Mouse (Mus musculus): ENCODE results near the gene Traf7. TPM values are rescaled to one million over a fixed set of nuclear protein-coding genes. Genes with fewer than 3 reads are reported as not detected.

Gene Traf7
- polyA plus RNA-seq, 1 experiment from 2014 or later: 65.8 TPM

DNA sequence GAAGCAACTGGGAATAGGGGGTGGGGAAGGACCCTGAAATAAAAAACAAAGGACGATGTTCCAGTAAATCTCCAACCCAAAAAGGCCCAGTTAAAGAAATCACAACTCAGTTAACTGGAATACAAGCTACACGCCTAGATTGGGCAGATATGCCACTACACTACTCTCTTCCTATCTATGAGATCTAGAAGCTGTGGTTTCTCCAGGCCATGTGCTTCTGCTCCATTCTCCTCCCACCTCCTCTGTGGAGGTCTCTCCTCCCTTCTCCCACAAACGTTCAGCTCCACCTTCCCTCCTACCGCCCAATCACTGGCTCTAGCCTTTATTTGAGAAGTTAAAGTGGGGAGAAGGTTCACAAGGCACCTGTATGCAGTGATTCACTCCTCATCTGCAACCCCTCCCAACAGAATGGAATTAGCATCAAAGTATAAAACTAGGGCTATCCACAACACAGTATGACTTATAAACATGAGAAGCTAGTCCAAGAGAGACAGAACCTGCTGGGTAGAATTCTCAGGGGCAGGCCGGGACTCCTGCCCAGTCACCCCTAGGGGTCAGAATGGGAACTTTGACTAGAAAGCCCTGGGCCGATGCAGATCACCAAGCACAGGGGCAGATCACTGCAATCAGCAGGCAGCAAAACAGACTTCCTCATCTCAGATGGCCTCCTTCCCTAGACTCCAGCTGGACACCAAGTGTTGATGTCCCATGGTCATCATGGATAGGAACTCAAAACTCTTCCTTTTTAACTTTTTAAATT, 64.2 kb downstream of the Traf7 start:
- Histone ChIP-seq H3K36me3 (ENCODE audit: control insufficient read depth, insufficient read depth, low read length) (no peaks in the 10 kb centered on the region), H3K9me3 (ENCODE audit: control insufficient read depth, low read length) (no peaks in the 10 kb centered on the region), H3K4me3 (ENCODE audit: low read depth, low read length) (no peak overlapping the region), H3K4me1 (replicated peaks; ENCODE audit: control insufficient read depth, insufficient read depth, low read length) (no peaks in the 10 kb centered on the region), H3K27me3 (ENCODE audit: control insufficient read depth, insufficient read depth, low read length) (no peaks in the 10 kb centered on the region), H3K4me2 (replicated peaks; ENCODE audit: low read depth, low read length) (no peak overlapping the region), H3K27ac (ENCODE audit: low read depth, low read length) (no peak overlapping the region), H3K9ac (ENCODE audit: low read depth, low read length) (no peak overlapping the region)
- DNase-seq (ENCODE audit: low spot score) (no peak), ATAC-seq (ENCODE audit: low FRiP score) (no peak)
- 58% methylated on average over 6 of the region's 6 CpGs for WGBS

GRCm38 (mm10) chr17:24462932-24463331, 64.8 kb downstream of the Traf7 start:
- DNase-seq (ENCODE audit: low spot score) (no peak), ATAC-seq (ENCODE audit: low FRiP score) (no peak)
- 100% methylated on average over 1 of the region's 1 CpGs for WGBS
- no peak overlapping the region for H3K4me3 ChIP-seq (ENCODE audit: low read depth, low read length)
- H3K4me1 ChIP-seq (replicated peaks; ENCODE audit: control insufficient read depth, insufficient read depth, low read length): no peaks in the 10 kb centered on the region
- no peak overlapping the region for H3K4me2 ChIP-seq (replicated peaks; ENCODE audit: low read depth, low read length)
- no peaks in the 10 kb centered on the region for H3K36me3 ChIP-seq (ENCODE audit: control insufficient read depth, insufficient read depth, low read length)
- no peak overlapping the region for H3K27ac ChIP-seq (ENCODE audit: low read depth, low read length)
- H3K27me3 ChIP-seq (ENCODE audit: control insufficient read depth, insufficient read depth, low read length): no peaks in the 10 kb centered on the region
- H3K9me3 ChIP-seq (ENCODE audit: control insufficient read depth, low read length): no peaks in the 10 kb centered on the region
- no peak overlapping the region for H3K9ac ChIP-seq (ENCODE audit: low read depth, low read length)

DNA sequence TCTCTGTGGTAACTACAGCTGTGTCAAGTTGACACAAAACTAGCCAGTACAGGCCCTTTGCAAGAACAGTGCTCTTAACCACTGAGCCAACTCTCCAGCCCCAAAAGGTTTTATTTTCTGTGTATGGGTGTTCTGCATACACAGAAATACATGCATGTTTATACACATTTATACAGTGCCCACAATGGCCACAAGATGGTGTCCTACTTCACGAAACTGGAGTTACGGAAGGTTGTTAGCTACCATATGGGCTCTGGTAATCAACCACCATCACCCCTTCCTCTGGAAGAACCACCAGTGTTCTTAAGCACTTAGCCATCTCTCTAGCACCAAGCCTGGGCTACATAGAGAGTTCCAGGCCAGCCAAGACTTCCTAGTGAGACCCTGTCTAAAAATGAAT, 66.2 kb downstream of the Traf7 start:
- WGBS: 77% methylated on average over 2 of the region's 2 CpGs
- peak; percentile 51 for DNase-seq (ENCODE audit: low spot score)
- H3K9ac ChIP-seq (ENCODE audit: low read depth, low read length): no peak overlapping the region

More for the DNA sequence above, 66.2 kb downstream of the Traf7 start:
- no peak overlapping the region for H3K27ac ChIP-seq (ENCODE audit: low read depth, low read length)
- no peaks in the 10 kb centered on the region for H3K36me3 ChIP-seq (ENCODE audit: control insufficient read depth, insufficient read depth, low read length)
- no peaks in the 10 kb centered on the region for H3K27me3 ChIP-seq (ENCODE audit: control insufficient read depth, insufficient read depth, low read length)
- H3K4me2 ChIP-seq (replicated peaks; ENCODE audit: low read depth, low read length): no peak overlapping the region
- H3K4me3 ChIP-seq (ENCODE audit: low read depth, low read length): no peak overlapping the region
- no peak for ATAC-seq (ENCODE audit: low FRiP score)
- H3K4me1 ChIP-seq (replicated peaks; ENCODE audit: control insufficient read depth, insufficient read depth, low read length): no peaks in the 10 kb centered on the region
- H3K9me3 ChIP-seq (ENCODE audit: control insufficient read depth, low read length): no peaks in the 10 kb centered on the region

Other genes starting within 250 kb of the Traf7 start
- not detected in 2 replicates for gene Abca17, start 176.9 kb downstream of the Traf7 start, polyA plus RNA-seq (2014; fragmentation: Nextera tagmentation; extraction: Ambion mirVana)
- 11.8 and 14.1 TPM in 2 replicates for gene Abca3, start 176.0 kb downstream of the Traf7 start, polyA plus RNA-seq (2014; fragmentation: Nextera tagmentation; extraction: Ambion mirVana)
- 360 and 364 TPM in 2 replicates for gene Rnps1, start 113.4 kb downstream of the Traf7 start, polyA plus RNA-seq (2014; fragmentation: Nextera tagmentation; extraction: Ambion mirVana)
- 63.9 and 69.8 TPM in 2 replicates for gene Eci1, start 101.3 kb downstream of the Traf7 start, polyA plus RNA-seq (2014; fragmentation: Nextera tagmentation; extraction: Ambion mirVana)
- gene Dnase1l2, start 84.8 kb downstream of the Traf7 start, polyA plus RNA-seq (2014; fragmentation: Nextera tagmentation; extraction: Ambion mirVana): 2.6 and 3.2 TPM in 2 replicates
- 17.5 and 19.9 TPM in 2 replicates for gene E4f1, start 57.6 kb downstream of the Traf7 start, polyA plus RNA-seq (2014; fragmentation: Nextera tagmentation; extraction: Ambion mirVana)
- 60.1 and 64.6 TPM in 2 replicates for gene Pgp, start 57.5 kb downstream of the Traf7 start, polyA plus RNA-seq (2014; fragmentation: Nextera tagmentation; extraction: Ambion mirVana)
- 0.86 and 1.8 TPM in 2 replicates for gene Bricd5, start 54.1 kb downstream of the Traf7 start, polyA plus RNA-seq (2014; fragmentation: Nextera tagmentation; extraction: Ambion mirVana)
- 27.8 and 37.7 TPM in 2 replicates for gene Mlst8, start 48.9 kb downstream of the Traf7 start, polyA plus RNA-seq (2014; fragmentation: Nextera tagmentation; extraction: Ambion mirVana)
- gene Caskin1, start 39.3 kb downstream of the Traf7 start, polyA plus RNA-seq (2014; fragmentation: Nextera tagmentation; extraction: Ambion mirVana): 6.4 and 9.2 TPM in 2 replicates
- gene Rab26, start 6.3 kb upstream of the Traf7 start, polyA plus RNA-seq (2014; fragmentation: Nextera tagmentation; extraction: Ambion mirVana): 1.8 and 2.8 TPM in 2 replicates
- 16.0 and 22.2 TPM in 2 replicates for gene Pkd1, start 21.9 kb upstream of the Traf7 start, polyA plus RNA-seq (2014; fragmentation: Nextera tagmentation; extraction: Ambion mirVana)
- 46.5 and 53.6 TPM in 2 replicates for gene Tsc2, start 104.7 kb upstream of the Traf7 start, polyA plus RNA-seq (2014; fragmentation: Nextera tagmentation; extraction: Ambion mirVana)
- 12.0 and 16.2 TPM in 2 replicates for gene Nthl1, start 104.7 kb upstream of the Traf7 start, polyA plus RNA-seq (2014; fragmentation: Nextera tagmentation; extraction: Ambion mirVana)
- 36.0 and 36.3 TPM in 2 replicates for gene Slc9a3r2, start 122.4 kb upstream of the Traf7 start, polyA plus RNA-seq (2014; fragmentation: Nextera tagmentation; extraction: Ambion mirVana)
- not detected in 2 replicates for gene Npw, start 130.5 kb upstream of the Traf7 start, polyA plus RNA-seq (2014; fragmentation: Nextera tagmentation; extraction: Ambion mirVana)
- gene Zfp598, start 141.7 kb upstream of the Traf7 start, polyA plus RNA-seq (2014; fragmentation: Nextera tagmentation; extraction: Ambion mirVana): 24.7 and 24.8 TPM in 2 replicates
- 11.9 and 12.1 TPM in 2 replicates for gene Syngr3, start 162.0 kb upstream of the Traf7 start, polyA plus RNA-seq (2014; fragmentation: Nextera tagmentation; extraction: Ambion mirVana)
- 44.3 and 47.5 TPM in 2 replicates for gene Gfer, start 168.2 kb upstream of the Traf7 start, polyA plus RNA-seq (2014; fragmentation: Nextera tagmentation; extraction: Ambion mirVana)
- gene Noxo1, start 168.3 kb upstream of the Traf7 start, polyA plus RNA-seq (2014; fragmentation: Nextera tagmentation; extraction: Ambion mirVana): 1.5 and 1.7 TPM in 2 replicates
- gene Tbl3, start 179.7 kb upstream of the Traf7 start, polyA plus RNA-seq (2014; fragmentation: Nextera tagmentation; extraction: Ambion mirVana): 83.7 and 101 TPM in 2 replicates
- gene Rnf151, start 190.1 kb upstream of the Traf7 start, polyA plus RNA-seq (2014; fragmentation: Nextera tagmentation; extraction: Ambion mirVana): not detected in 2 replicates
- 1,264 and 1,299 TPM in 2 replicates for gene Rps2, start 190.2 kb upstream of the Traf7 start, polyA plus RNA-seq (2014; fragmentation: Nextera tagmentation; extraction: Ambion mirVana)
- 198 and 223 TPM in 2 replicates for gene Ndufb10, start 196.5 kb upstream of the Traf7 start, polyA plus RNA-seq (2014; fragmentation: Nextera tagmentation; extraction: Ambion mirVana)
- gene Rpl3l, start 199.9 kb upstream of the Traf7 start, polyA plus RNA-seq (2014; fragmentation: Nextera tagmentation; extraction: Ambion mirVana): 0.11 TPM in 1 of 2 replicates, not detected in the other
- gene Msrb1, start 208.7 kb upstream of the Traf7 start, polyA plus RNA-seq (2014; fragmentation: Nextera tagmentation; extraction: Ambion mirVana): 21.1 and 22.8 TPM in 2 replicates
- 1.5 and 2.3 TPM in 2 replicates for gene Hs3st6, start 225.1 kb upstream of the Traf7 start, polyA plus RNA-seq (2014; fragmentation: Nextera tagmentation; extraction: Ambion mirVana)

All from hindbrain, embryonic 11.5 days (tissue).